Mouse (Mus musculus) splenic B cell, adult 2 months (primary cell): ENCODE measurements around the gene Olfr624.
"Not testable (repeated sequence)": the region's sequence is repeated elsewhere in the genome, so short reads cannot be mapped to it uniquely, and the experiment has no call there.

Experiments used
- DNase-seq: peaks from one replicate; pipeline ENCODE4 v3.0.0-alpha.2; 2011; ENCODE audit warnings: low read depth, low spot score
- H3K27me3 ChIP-seq: 2 replicates; pipeline ENCODE4 v1.6.1; 2012; ENCODE audit warnings: mild to moderate bottlenecking, low read length, moderate library complexity, mixed read lengths; ENCODE audit not compliant: control insufficient read depth, poor library complexity, insufficient read depth, severe bottlenecking
- H3K36me3 ChIP-seq: 2 replicates; pipeline ENCODE4 v1.6.1; 2012; ENCODE audit warnings: mild to moderate bottlenecking, low read length, moderate library complexity, mixed read lengths; ENCODE audit not compliant: control insufficient read depth, poor library complexity, insufficient read depth, severe bottlenecking

Gene Olfr624

DNA sequence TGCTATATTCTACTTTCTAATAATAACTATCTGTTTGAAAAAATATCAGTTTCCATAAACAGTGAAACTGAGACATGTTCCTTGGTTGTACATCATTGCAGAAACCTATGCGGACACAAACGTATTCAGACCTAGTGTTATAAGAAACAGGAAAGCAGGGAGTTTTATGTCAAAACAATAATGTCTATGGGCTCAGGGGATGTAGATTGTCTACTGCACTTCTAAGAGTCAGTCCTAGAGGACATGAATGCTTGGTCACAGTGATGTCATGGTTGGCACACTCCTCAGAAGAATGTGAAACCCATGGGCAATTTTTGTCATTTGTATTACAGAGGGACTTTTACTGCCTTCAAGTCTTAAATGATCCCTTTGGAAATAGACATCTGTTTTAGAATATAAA, at the start of gene Olfr624:
Gene Olfr624, minus strand, starts transcription at position 101 of the 400 bp plus-strand sequence.
- H3K27me3 ChIP-seq: no peaks in the 10 kb centered on the region
- no peaks in the 10 kb centered on the region for H3K36me3 ChIP-seq
- no peak for DNase-seq

GRCm38 (mm10) chr7:103716398-103716797, 45.4 kb upstream of the Olfr624 start:
- not testable (repeated sequence) for H3K36me3 ChIP-seq, H3K27me3 ChIP-seq, DNase-seq

DNA sequence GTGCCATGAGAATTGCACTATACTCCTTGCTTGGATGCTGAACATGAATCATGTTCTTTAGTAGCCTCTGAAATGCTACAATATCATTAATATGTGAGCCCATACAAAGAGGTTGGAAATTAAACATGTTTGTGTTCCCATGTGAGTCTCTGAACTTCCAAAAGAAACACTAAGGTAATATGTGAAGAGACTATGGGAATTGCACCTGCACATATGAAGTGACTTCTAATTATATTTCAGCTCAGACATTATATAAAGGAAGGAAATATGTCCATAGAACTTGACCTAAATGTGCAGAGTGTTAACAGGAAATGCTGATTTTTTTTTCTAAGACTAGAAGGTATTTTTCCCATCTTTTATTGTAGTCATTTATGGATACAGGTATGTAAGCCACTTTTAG, 43.4 kb upstream of the Olfr624 start, which contains the start of gene Olfr243:
Gene Olfr243, plus strand, starts transcription at position 301 of the 400 bp plus-strand sequence.
- no peaks in the 10 kb centered on the region; the same call in 1 of the 2 replicates for H3K27me3 ChIP-seq
- no peaks in the 10 kb centered on the region for H3K36me3 ChIP-seq
- no peak for DNase-seq

- DNase-seq: peak; percentile 59
- Histone ChIP-seq H3K27me3 (no peaks in the 10 kb centered on the region; the same call in 1 of the 2 replicates), H3K36me3 (no peaks in the 10 kb centered on the region)
Observed at GRCm38 (mm10) chr7:103712024-103712423, 41.0 kb upstream of the Olfr624 start.

GRCm38 (mm10) chr7:103699469-103699868, 28.5 kb upstream of the Olfr624 start:
- DNase-seq: no peak
- no peaks in the 10 kb centered on the region for H3K27me3 ChIP-seq
- H3K36me3 ChIP-seq: no peaks in the 10 kb centered on the region

GRCm38 (mm10) chr7:103682420-103682819, 11.4 kb upstream of the Olfr624 start, which contains the start of gene Olfr625-ps1:
Gene Olfr625-ps1 (plus strand): TSS chr7:103682720.
- H3K36me3 ChIP-seq: no peaks in the 10 kb centered on the region
- no peaks in the 10 kb centered on the region for H3K27me3 ChIP-seq
- DNase-seq: no peak

- H3K27me3 ChIP-seq: no peaks in the 10 kb centered on the region
Observed at GRCm38 (mm10) chr7:103663598-103663997, 7.4 kb downstream of the Olfr624 start, which contains the start of gene Olfr623. Gene Olfr623 (minus strand): TSS chr7:103663698.

DNA sequence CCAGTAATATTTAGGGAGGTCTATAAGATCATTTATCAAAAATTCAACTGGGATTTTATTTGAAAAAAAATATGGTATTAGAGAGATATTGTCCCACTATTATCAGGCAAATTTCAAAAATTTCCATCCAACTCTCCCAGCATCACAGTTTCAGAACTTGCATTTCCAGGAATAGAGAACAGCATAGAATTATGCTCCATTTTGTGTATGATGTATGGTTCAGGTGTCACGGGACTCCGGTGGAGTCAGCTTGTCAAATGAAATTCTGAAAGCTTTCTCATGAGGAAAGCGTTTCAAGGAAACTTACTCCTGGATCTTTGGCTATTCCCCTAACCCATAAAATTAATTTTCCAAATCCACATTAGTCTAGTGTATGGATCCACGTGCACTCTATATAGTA, 26.9 kb downstream of the Olfr624 start:
- no peaks in the 10 kb centered on the region for H3K27me3 ChIP-seq
- no peak for DNase-seq
- H3K36me3 ChIP-seq: no peaks in the 10 kb centered on the region

More at GRCm38 (mm10) chr7:103663598-103663997, 7.4 kb downstream of the Olfr624 start, which contains the start of gene Olfr623:
- DNase-seq: no peak
- no peaks in the 10 kb centered on the region for H3K36me3 ChIP-seq

- no peaks in the 10 kb centered on the region for H3K27me3 ChIP-seq
- DNase-seq: no peak
- no peaks in the 10 kb centered on the region for H3K36me3 ChIP-seq
Observed at GRCm38 (mm10) chr7:103642602-103643001, 28.4 kb downstream of the Olfr624 start, which contains the start of gene Olfr622. Gene Olfr622 (minus strand): TSS chr7:103642702.

DNA sequence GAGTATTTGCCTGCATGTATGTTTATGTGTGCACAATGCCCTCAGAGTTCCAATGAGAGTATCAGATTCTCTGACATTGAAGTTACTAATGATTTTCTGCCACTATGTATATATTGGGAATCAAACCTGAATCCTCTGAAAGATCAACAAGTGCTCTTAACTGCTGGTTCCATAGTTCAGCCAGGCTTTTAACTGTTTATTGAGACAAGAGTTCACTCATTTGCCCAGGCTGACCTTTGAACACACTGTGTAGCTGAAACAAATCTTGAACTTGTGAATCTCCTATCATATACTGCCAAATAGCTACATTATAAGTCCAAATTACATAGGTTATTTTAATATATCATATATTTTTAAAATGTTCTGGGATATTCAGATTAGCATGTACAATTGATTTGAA, 34.2 kb downstream of the Olfr624 start:
- Histone ChIP-seq H3K27me3 (no peaks in the 10 kb centered on the region), H3K36me3 (no peaks in the 10 kb centered on the region)
- no peak for DNase-seq
